Mouse (Mus musculus): ENCODE measurements at regions not wholly inside any gene's neighbourhood (a gene's known extent, or its start where the extent isn't known, plus 50 kb on each side); places are given as distances from the start of the nearest gene placed in this dataset.
"Not testable (repeated sequence)": the region's sequence is repeated elsewhere in the genome, so short reads cannot be mapped to it uniquely, and the experiment has no call there.

GRCm38 (mm10) chr16:19153046-19153445 is 160.8 kb downstream of the Olfr164 start:
- Histone ChIP-seq H3K4me2 (ENCODE audit: insufficient read depth, low read depth, poor library complexity, severe bottlenecking) (peak overlapping the region; percentile 84), H3K9ac (ENCODE audit: insufficient read depth, low read depth) (peak overlapping the region; percentile 98), H3K9me3 (replicated peaks; ENCODE audit: low read length) (peaks cover 15% of the 10 kb centered on the region), H3K27me3 (replicated peaks) (no peaks in the 10 kb centered on the region), H3K27ac (ENCODE audit: insufficient read depth, low read depth) (peak overlapping the region; percentile 100), H3K79me2 (replicated peaks; ENCODE audit: control insufficient read depth, extremely low read depth, insufficient read depth, poor library complexity, severe bottlenecking) (no peaks in the 10 kb centered on the region), H3K4me1 (ENCODE audit: control insufficient read depth in 1 of 2, insufficient read depth in 2 of 2) (peaks cover 20 to 68% of the 10 kb centered on the region in 2 experiments), H3K36me3 (replicated peaks in 1 of 2; ENCODE audit: control insufficient read depth in 1 of 2, insufficient read depth in 1 of 2, low read length in 1 of 2) (peaks cover 5 to 9% of the 10 kb centered on the region in 2 experiments), H3K4me3 (replicated peaks in 1 of 3; ENCODE audit: low read depth in 2 of 3, low read length in 2 of 3, poor library complexity in 1 of 3) (no peak overlapping the region)
- peak; percentile 75 for DNase-seq (ENCODE audit: extremely low read depth)
- TF ChIP-seq USF2 (conservative IDR thresholded peaks at IDR 0.05; ENCODE audit: low read depth, low read length), result peak; percentile 86
- TF ChIP-seq ZC3H11A (IDR thresholded peaks at IDR 0.05; ENCODE audit: low read depth, low read length), result no peak
- peak; percentile 91 for TF ChIP-seq MAX (IDR thresholded peaks at IDR 0.05; ENCODE audit: low read length)
- no peak for TF ChIP-seq EP300 (IDR thresholded peaks at IDR 0.05; ENCODE audit: low read length)
- peak; percentile 59; the same call in 1 of the 2 replicates for TF ChIP-seq JUN (IDR thresholded peaks at IDR 0.05; ENCODE audit: insufficient read depth, low read depth, low read length)
- TF ChIP-seq TBP (conservative IDR thresholded peaks at IDR 0.05; ENCODE audit: low read depth, low read length), result peak; percentile 52; the same call in 1 of the 2 replicates
- TF ChIP-seq USF1 (IDR thresholded peaks at IDR 0.05; ENCODE audit: low read depth, low read length), result peak; percentile 84
- TF ChIP-seq BHLHE40 (IDR thresholded peaks at IDR 0.05; ENCODE audit: low read depth, low read length), result peak; percentile 75
- TF ChIP-seq UBTF (IDR thresholded peaks at IDR 0.05; ENCODE audit: low read depth, low read length), result no peak
- TF ChIP-seq ZNF384 (IDR thresholded peaks at IDR 0.05; ENCODE audit: low read depth, low read length), result peak; percentile 57; the same call in 1 of the 2 replicates
- in situ Hi-C loops (cut with MboI; ENCODE audit: low pct_ligation_motif_present, low pct_unique_long_range_greater_than_20kb, low sequenced_read_pairs) (loop anchor here (5.0 kb wide), 2 partner anchors 44 to 146 kb away; no protein-coding TSS in a partner anchor), dilution Hi-C loops (cut with MboI; ENCODE audit: extremely low pct_ligation_motif_present, extremely low pct_unique_long_range_greater_than_20kb, low sequenced_read_pairs) (no loop called here)

- dilution Hi-C loops (cut with MboI; ENCODE audit: extremely low pct_ligation_motif_present, extremely low pct_unique_long_range_greater_than_20kb, low sequenced_read_pairs); H3K36me3 ChIP-seq (replicated peaks in 1 of 2; ENCODE audit: control insufficient read depth in 1 of 2, insufficient read depth in 1 of 2, low read length in 1 of 2); H3K4me3 ChIP-seq (replicated peaks in 1 of 3; ENCODE audit: low read depth in 2 of 3, low read length in 2 of 3, poor library complexity in 1 of 3); H3K79me2 ChIP-seq (replicated peaks; ENCODE audit: control insufficient read depth, extremely low read depth, insufficient read depth, poor library complexity, severe bottlenecking); H3K27me3 ChIP-seq (replicated peaks); H3K9me3 ChIP-seq (replicated peaks; ENCODE audit: low read length): not testable (repeated sequence)
- peak; percentile 95 for DNase-seq (ENCODE audit: extremely low read depth)
- in situ Hi-C loops (cut with MboI; ENCODE audit: low pct_ligation_motif_present, low pct_unique_long_range_greater_than_20kb, low sequenced_read_pairs), result loop anchor here (5.0 kb wide), 2 partner anchors 45 to 145 kb away; no protein-coding TSS in a partner anchor
- peak; percentile 85 for TF ChIP-seq MAFK (IDR thresholded peaks at IDR 0.05; ENCODE audit: insufficient replicate concordance, low read length)
- peak; percentile 94 for TF ChIP-seq JUN (IDR thresholded peaks at IDR 0.05; ENCODE audit: insufficient read depth, low read depth, low read length)
- TF ChIP-seq HCFC1 (IDR thresholded peaks at IDR 0.05; ENCODE audit: low read depth, low read length), result peak; percentile 48
- peak; percentile 48 for TF ChIP-seq SMC3 (IDR thresholded peaks at IDR 0.05; ENCODE audit: low read depth, low read length)
- peak; percentile 67 for TF ChIP-seq ZNF384 (IDR thresholded peaks at IDR 0.05; ENCODE audit: low read depth, low read length)
- TF ChIP-seq EP300 (IDR thresholded peaks at IDR 0.05; ENCODE audit: low read length), result peak; percentile 99
- TF ChIP-seq POLR2A (IDR thresholded peaks at IDR 0.05; ENCODE audit: low read depth, low read length), result peak; percentile 42
- TF ChIP-seq TBP (conservative IDR thresholded peaks at IDR 0.05; ENCODE audit: low read depth, low read length), result 0 out of 2 replicates have a peak, but pooled peaks have one; percentile 44
- peak; percentile 91 for TF ChIP-seq ETS1 (conservative IDR thresholded peaks at IDR 0.05; ENCODE audit: low read depth, low read length)
- TF ChIP-seq IRF4 (IDR thresholded peaks at IDR 0.05; ENCODE audit: low read depth, low read length), result peak; percentile 99
- TF ChIP-seq E2F4 (IDR thresholded peaks at IDR 0.05; ENCODE audit: insufficient replicate concordance, low read depth, low read length), result peak; percentile 76; the same call in 1 of the 2 replicates
- TF ChIP-seq KAT2A (IDR thresholded peaks at IDR 0.05; ENCODE audit: insufficient replicate concordance, low read length), result peak; percentile 73; the same call in 1 of the 2 replicates
- TF ChIP-seq RCOR1 (conservative IDR thresholded peaks at IDR 0.05; ENCODE audit: low read depth, low read length), result peak; percentile 98
- TF ChIP-seq TCF12 (IDR thresholded peaks at IDR 0.05; ENCODE audit: low read depth, low read length), result peak; percentile 100
- peak; percentile 96 for TF ChIP-seq SIN3A (IDR thresholded peaks at IDR 0.05; ENCODE audit: low read length)
- peak; percentile 17 for TF ChIP-seq RAD21 (IDR thresholded peaks at IDR 0.05; ENCODE audit: low read depth, low read length)
- peak; percentile 90; the same call in 1 of the 2 replicates for TF ChIP-seq MYC (IDR thresholded peaks at IDR 0.05; ENCODE audit: low read depth, low read length)
- peak; percentile 88 for TF ChIP-seq MAZ (IDR thresholded peaks at IDR 0.05; ENCODE audit: low read depth, low read length)
- TF ChIP-seq CHD2 (IDR thresholded peaks at IDR 0.05; ENCODE audit: low read length), result peak; percentile 96
- TF ChIP-seq BHLHE40 (IDR thresholded peaks at IDR 0.05; ENCODE audit: low read depth, low read length), result peak; percentile 88
- TF ChIP-seq JUND (conservative IDR thresholded peaks at IDR 0.05; ENCODE audit: low read depth, low read length), result peak; percentile 96
- peak; percentile 100 for TF ChIP-seq MEF2A (IDR thresholded peaks at IDR 0.05; ENCODE audit: borderline replicate concordance, low read depth, low read length)
- peak; percentile 73 for TF ChIP-seq MAX (IDR thresholded peaks at IDR 0.05; ENCODE audit: low read length)
- Histone ChIP-seq H3K9ac (ENCODE audit: insufficient read depth, low read depth) (peak overlapping the region; percentile 98), H3K27ac (ENCODE audit: insufficient read depth, low read depth) (peak overlapping the region; percentile 100), H3K4me1 (ENCODE audit: control insufficient read depth in 1 of 2, insufficient read depth in 2 of 2) (peaks cover 20 to 74% of the 10 kb centered on the region in 2 experiments), H3K4me2 (ENCODE audit: insufficient read depth, low read depth, poor library complexity, severe bottlenecking) (peak overlapping the region; percentile 84; the same call in 1 of the 2 replicates)
These were observed 161.4 kb downstream of the Olfr164 start for GRCm38 (mm10) chr16:19152465-19152864.
